Mouse (Mus musculus): ENCODE results near the gene Rmi2.

- TF ChIP-seq GATA1 (IDR thresholded peaks at IDR 0.05; ENCODE audit: low read depth, low read length) (no peak), POLR2AphosphoS2 (IDR thresholded peaks at IDR 0.05; ENCODE audit: low read length) (no peak), ZMIZ1 (IDR thresholded peaks at IDR 0.05; ENCODE audit: low read depth, low read length) (no peak), POLR2A (IDR thresholded peaks at IDR 0.05; ENCODE audit: control insufficient read depth in 1 of 2, insufficient read depth in 1 of 2, low read depth in 1 of 2, low read length in 2 of 2, poor library complexity in 1 of 2) (no peak)
Measured at GRCm38 (mm10) chr16:10821387-10821786, 13.5 kb upstream of the Rmi2 start.
